Mouse (Mus musculus) gonadal fat pad, adult 2 months (tissue): ENCODE measurements around the gene Cisd1. TPM values are rescaled to one million over a fixed set of nuclear protein-coding genes. Genes with fewer than 3 reads are reported as not detected.

Experiments
- DNase-seq: peaks from one replicate; pipeline ENCODE4 v3.0.0-alpha.2; 2012; ENCODE audit warnings: low read depth
- polyA plus RNA-seq: library from polyadenylated mRNA; depleted of rRNA; stranded (reverse); fragments of >200 nt; gene quantifications from 2 replicates; pipeline ENCODE4 v1.2.3, GENCODE M21; 2012

The Cisd1 gene
- polyA plus RNA-seq, 1 experiment: 76.4 TPM

GRCm38 (mm10) chr10:71348637-71349280 is 4.0 kb upstream of the Cisd1 start:
- no peak for DNase-seq

GRCm38 (mm10) chr10:71347964-71348636 is 3.3 kb upstream of the Cisd1 start:
- no peak for DNase-seq

DNA sequence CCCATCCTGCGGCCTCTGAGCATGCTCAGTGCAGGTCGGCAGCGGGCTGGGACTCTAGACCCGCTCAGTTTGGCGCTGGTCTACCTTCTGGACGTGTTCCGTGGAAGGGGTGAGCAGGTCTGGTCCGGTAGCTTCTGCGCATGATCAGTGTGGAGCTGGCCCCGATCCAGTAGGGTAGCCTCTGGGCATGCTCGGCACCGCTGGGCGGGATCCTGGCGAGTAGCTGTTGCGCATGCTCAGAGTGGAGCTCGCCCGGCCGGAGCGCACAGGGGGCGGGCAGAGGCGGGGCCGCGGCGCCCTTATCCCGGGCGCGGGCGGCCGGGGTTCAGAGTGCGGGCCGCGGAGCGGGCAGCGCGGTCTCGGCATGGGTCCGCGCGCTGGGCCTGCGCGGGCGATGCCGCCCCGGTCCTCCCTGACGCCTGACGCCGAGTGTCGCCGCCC is 2.8 kb upstream of the Cisd1 start, which contains the start of gene Ipmk:
Gene Ipmk (plus strand): TSS at position 255 of the 441 bp plus-strand sequence.
- no peak for DNase-seq

DNA sequence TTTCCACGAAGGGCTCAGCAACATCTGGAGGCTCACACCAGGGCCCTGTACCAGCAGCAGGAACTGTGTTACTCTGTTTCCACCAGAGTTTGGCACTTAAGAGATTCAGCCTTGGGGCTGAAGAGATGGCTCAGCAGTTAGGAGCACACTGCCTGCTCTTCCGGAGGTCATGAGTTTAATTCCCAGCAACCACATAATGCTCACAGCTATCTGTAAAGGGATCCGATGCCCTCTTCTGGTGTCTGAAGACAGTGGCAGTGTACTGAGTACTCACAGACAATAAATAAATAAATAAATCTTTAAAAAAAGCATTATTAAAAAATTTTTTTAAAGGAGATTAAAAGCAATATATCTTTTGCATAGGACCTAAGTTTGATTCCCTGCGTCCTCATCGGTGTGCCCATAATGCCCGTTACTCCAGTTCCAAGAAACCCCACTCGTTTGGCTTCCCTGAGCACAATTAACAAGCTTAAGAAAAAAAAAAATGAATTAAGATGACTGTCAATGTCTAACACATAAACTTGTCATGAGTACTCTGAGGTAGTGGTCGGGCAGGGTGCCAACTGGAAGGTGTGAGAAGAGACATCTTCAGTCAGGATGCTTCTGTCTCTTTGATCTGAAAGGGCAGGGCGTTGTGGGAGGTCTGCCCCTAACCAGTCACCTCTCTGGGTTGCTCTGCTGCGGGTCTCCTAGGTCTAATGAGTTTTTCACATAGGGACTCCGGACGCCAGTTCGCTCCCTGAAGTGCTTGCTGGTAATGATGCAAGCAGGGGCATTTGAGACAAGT is 2.2 kb upstream of the Cisd1 start:
- peak; percentile 98 for DNase-seq

DNA sequence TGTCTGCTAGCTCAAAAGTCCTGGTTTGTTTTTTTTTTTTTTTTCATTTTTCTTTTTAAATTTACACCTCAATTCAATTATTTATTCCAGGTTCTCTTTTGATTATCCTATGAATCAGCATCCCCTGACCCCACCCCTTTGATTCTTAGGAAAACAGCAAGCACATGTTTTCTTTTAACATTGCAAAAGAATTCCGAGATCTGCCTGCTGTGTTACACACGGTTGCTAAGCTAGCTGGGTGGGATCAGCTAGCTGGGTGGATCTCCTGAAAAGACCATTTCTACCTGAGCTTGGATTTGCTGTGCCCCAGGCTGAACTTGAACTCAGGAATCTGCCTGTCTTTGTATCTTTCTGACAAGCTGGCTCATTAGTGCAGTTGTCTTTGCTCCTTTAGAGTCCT is 1.4 kb upstream of the Cisd1 start:
- no peak for DNase-seq

DNA sequence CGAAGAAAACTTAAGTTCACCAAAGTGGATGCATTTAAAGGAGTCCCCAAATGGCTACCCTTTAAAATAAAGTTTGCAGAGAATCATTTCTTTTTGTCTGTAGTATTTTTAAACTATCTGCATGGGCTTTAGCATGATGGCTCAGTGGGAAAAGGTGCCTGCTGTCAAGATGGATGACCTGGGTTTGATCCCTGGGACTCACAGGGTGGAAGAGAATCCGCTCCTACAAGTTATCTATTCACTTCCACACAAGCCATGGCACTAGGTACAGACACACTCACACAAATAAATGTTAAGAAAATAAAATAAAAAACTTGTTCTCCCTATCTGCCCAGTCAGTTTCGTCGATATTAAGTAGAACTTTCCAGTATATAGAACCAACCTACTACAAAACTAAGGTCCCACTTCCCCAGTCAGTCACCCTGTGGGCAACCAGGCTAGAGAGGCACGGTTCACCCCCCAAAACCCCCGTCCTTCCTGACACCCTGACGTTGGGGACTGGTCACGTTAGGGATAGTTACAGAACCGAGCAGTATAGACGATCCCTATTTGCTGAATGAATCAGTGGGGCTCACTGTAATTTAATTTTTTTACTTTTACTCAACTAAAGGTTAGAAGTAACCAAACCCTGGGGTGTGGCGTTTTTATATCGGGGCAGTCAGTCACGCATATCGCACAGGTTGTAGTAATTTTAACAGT is 1.0 kb downstream of the Cisd1 start:
- DNase-seq: no peak

DNA sequence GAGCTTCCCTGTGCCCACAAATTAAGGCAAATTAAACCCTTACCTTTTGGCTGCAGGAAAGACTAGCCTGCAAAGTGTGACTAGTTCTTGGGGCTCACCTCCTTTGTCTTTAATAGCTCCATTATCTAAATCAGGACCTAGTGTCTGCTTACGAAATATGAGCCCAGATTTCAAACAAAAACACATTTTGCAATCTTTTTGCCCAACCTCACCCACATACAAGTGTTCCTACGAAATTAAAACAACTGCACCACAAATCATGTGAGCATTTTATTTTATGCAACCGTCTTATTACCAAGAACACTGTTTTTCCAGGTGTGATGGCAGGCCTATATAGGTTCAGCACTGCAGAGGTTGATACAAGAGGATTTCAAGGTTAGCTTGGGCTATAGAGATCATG is 1.6 kb downstream of the Cisd1 start:
- no peak for DNase-seq

- no peak for DNase-seq
Measured at GRCm38 (mm10) chr10:71342030-71342805, 2.5 kb downstream of the Cisd1 start.

GRCm38 (mm10) chr10:71341290-71341689 is 3.5 kb downstream of the Cisd1 start:
- DNase-seq: no peak

GRCm38 (mm10) chr10:71340195-71340594 is 4.6 kb downstream of the Cisd1 start:
- DNase-seq: no peak

DNA sequence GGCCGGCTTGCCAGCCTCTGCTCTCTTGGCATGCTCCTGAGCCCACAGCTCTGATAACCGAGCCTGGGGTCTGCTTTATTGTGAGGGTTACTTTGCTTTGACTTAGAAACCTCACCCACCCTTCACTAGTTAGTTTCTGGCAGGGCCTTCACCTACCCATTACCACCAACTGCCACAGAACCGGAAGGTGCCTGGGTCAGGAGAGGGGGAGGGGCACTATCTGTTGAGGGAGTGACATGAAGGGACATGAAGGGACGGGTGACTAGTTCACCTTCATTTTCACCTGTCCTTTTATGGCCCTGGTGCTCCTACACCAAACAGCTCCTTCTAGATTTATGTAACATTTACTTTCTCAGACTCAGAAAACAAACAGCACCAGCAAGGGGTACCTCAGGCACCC is 5.3 kb downstream of the Cisd1 start:
- no peak for DNase-seq

- DNase-seq: no peak
Measured at GRCm38 (mm10) chr10:71338156-71338905, 6.4 kb downstream of the Cisd1 start.

DNA sequence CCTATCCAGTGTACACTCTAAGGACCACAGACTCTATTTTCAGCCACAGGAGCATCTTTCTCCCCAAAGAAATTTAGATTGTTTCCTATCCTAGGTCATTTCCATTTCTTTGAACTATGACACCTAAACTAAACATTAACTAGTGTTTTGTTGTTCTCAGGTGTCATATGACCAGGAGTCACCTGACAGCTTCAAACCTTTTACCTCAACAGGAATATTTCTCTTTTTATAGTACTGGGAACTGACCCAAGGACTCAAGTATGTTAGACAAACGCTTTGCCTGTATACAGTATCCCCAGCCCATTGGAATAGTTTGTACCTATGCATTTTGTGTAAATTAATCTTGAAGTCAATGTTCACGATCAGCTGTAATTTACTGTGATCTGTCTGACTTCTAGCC is 7.0 kb downstream of the Cisd1 start:
- DNase-seq: no peak

DNA sequence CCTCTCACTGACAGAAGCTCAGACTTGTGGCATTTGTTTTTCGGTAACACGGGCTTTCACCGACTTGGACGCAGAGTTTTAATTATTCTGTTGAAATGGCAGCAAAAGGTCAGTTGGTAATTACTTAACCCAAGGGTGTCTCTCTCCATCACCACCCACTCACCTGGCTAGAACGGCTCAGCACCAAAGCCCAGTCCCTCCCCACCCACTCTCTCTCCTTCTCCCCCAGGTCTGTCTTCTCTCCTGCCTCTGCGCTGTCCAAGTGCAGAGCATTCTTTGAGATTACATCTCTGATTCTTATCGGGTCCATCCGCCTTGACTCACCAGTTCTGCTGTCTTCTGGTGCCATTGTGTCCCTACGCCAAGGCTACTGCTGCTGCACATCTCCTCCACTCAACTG is 11.9 kb downstream of the Cisd1 start:
- no peak for DNase-seq

- DNase-seq: no peak
Measured at GRCm38 (mm10) chr10:71332376-71332775, 12.4 kb downstream of the Cisd1 start.

- no peak for DNase-seq
Measured at GRCm38 (mm10) chr10:71331908-71332307, 12.8 kb downstream of the Cisd1 start.

DNA sequence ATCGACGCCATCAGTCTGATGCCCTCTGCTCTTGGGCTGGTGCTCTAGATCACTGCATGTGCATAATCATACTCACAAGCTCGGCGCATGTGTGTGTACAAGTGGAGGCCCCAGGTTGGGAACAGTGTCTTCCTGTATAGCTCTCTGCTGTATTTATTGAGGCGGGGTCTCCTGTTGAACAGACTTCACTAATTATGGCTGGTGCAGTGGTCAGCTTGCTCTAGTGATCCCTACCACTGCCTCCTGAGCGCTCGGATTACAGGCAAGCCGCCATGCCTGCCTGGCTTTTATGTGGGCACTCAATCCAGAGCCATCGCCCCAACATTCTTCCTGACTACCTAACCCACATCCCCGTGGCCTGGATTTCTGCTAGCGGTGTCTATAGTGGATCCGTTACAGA is 14.7 kb downstream of the Cisd1 start:
- DNase-seq: no peak

DNA sequence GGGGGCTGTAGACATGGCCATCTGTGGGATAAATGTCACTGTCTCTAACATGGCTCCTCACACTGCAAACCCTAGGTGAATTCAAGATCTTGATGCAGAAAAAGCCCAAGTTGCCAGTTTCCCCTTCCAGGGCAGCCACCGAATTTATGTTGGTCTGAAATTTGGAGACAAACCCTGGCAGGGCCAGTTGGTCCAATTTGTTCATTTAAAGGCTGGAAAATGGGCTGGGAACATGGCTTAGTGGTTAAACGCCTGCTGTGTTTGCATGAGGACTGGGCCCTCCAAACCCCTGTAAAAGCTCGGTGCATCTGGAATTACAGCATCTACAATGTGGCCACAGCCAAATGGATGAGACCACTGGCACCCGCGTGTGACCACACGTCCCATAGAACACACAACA is 15.5 kb downstream of the Cisd1 start:
- DNase-seq: no peak

GRCm38 (mm10) chr10:71328870-71329269 is 15.9 kb downstream of the Cisd1 start:
- no peak for DNase-seq

GRCm38 (mm10) chr10:71328382-71328781 is 16.4 kb downstream of the Cisd1 start:
- no peak for DNase-seq

DNA sequence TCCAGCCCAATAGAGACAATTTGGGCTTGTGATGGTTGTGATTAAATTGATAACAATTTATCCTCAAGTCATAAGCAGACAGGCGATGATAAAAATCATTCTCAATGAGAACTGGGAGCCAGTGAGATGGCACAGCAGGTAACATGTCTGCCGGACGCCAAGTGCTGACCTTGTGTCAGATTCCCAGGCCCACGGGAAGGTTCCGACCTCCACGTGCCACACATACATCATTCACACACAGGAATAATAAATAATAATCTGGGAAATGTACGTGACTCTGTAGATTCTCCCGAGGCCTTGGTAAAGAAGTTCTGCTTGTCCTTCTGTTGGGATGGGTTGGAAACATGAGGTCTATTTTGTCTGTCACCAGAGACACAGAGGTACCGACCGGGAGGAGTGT is 17.4 kb downstream of the Cisd1 start:
- DNase-seq: no peak
